Mouse (Mus musculus) ES-E14 (cell line): ENCODE measurements at regions not wholly inside any gene's neighbourhood (a gene's known extent, or its start where the extent isn't known, plus 50 kb on each side); places are given as distances from the start of the nearest gene placed in this dataset.

ENCODE experiments used
- DNase-seq: peaks from one replicate; pipeline ENCODE4 v3.0.0-alpha.2; 2013; ENCODE audit warnings: low read depth, low spot score
- H3K27ac ChIP-seq: 2 replicates; pipeline ENCODE4 v1.5.1; 2012; ENCODE audit warnings: low read depth, mild to moderate bottlenecking, low read length, moderate library complexity, mixed read lengths; ENCODE audit not compliant: poor library complexity, insufficient read depth, severe bottlenecking
- H3K36me3 ChIP-seq: 2 replicates; pipeline ENCODE4 v1.6.1; 2012; ENCODE audit warnings: mild to moderate bottlenecking, low read length, moderate library complexity, mixed read lengths; ENCODE audit not compliant: control insufficient read depth, poor library complexity, insufficient read depth, severe bottlenecking
- H3K4me1 ChIP-seq, 2 experiments: fragments of 150-350 bp in 1 of 2; sonication (generic) in 1 of 2; 2 replicates each; pipeline ENCODE4 v1.6.1; 2012; ENCODE audit warnings: low read length in 2 of 2, mild to moderate bottlenecking in 1 of 2, mixed read lengths in 1 of 2; ENCODE audit not compliant: control insufficient read depth in 2 of 2, insufficient read depth in 2 of 2, poor library complexity in 1 of 2
- H3K4me3 ChIP-seq, 2 experiments: fragments of 150-350 bp in 1 of 2; sonication (generic) in 1 of 2; 2 replicates each; pipeline ENCODE4 v1.5.1; 2012; ENCODE audit warnings: low read length in 2 of 2, low read depth in 1 of 2, mild to moderate bottlenecking in 1 of 2, mixed read lengths in 1 of 2; ENCODE audit not compliant: insufficient read depth in 1 of 2, poor library complexity in 1 of 2, severe bottlenecking in 1 of 2
- H3K9ac ChIP-seq: 2 replicates; pipeline ENCODE4 v1.6.1; 2012; ENCODE audit warnings: low read depth, mild to moderate bottlenecking, low read length, mixed read lengths; ENCODE audit not compliant: poor library complexity, insufficient read depth, severe bottlenecking
- H3K9me3 ChIP-seq: fragments of 150-350 bp; sonication (generic); 2 replicates; pipeline ENCODE4 v1.6.1; 2012; ENCODE audit warnings: low read depth, mild to moderate bottlenecking, low read length; ENCODE audit not compliant: control insufficient read depth, insufficient read depth
- CHD2 ChIP-seq: IDR thresholded peaks from 2 replicates; pipeline ENCODE4 v1.6.1; 2014; ENCODE audit warnings: mild to moderate bottlenecking, low read depth, low read length, inconsistent platforms
- HCFC1 ChIP-seq: IDR thresholded peaks from 2 replicates; pipeline ENCODE4 v1.6.1; 2012; ENCODE audit warnings: low read length, inconsistent platforms, borderline replicate concordance; ENCODE audit not compliant: insufficient read depth
- MAFK ChIP-seq: IDR thresholded peaks from 2 replicates; pipeline ENCODE4 v1.6.1; 2014; ENCODE audit warnings: mild to moderate bottlenecking, low read depth, low read length, inconsistent platforms; ENCODE audit not compliant: insufficient read depth
- ZC3H11A ChIP-seq: IDR thresholded peaks from 2 replicates; pipeline ENCODE4 v1.6.1; 2012; ENCODE audit warnings: low read depth, mild to moderate bottlenecking, inconsistent platforms, low read length, borderline replicate concordance
- ZNF384 ChIP-seq: IDR thresholded peaks from 2 replicates; pipeline ENCODE4 v1.6.1; 2012; ENCODE audit warnings: low read depth, low read length, inconsistent platforms
- in situ Hi-C, 2 experiments: fragments of 600-800 bp; cut with MboI; formaldehyde crosslinking; loops; one replicate each; pipeline ENCODE4 v1.15.1; 2025; ENCODE audit warnings: low sequenced_read_pairs in 2 of 2, inconsistent platforms in 1 of 2; ENCODE audit not compliant: unreplicated experiment in 2 of 2

- DNase-seq: no peak
- Histone ChIP-seq H3K36me3 (no peaks in the 10 kb centered on the region), H3K9ac (no peak overlapping the region), H3K9me3 (no peaks in the 10 kb centered on the region), H3K27ac (no peak overlapping the region), H3K4me1 (no peaks in the 10 kb centered on the region), H3K4me3 (no peak overlapping the region)
- TF ChIP-seq HCFC1: no peak
- TF ChIP-seq MAFK: no peak
- TF ChIP-seq ZNF384: no peak
- TF ChIP-seq ZC3H11A: no peak
- TF ChIP-seq CHD2: no peak
- in situ Hi-C loops: no loop called here
Measured at GRCm38 (mm10) chr1:55900033-55900432, 494.3 kb downstream of the Plcl1 start.

- Histone ChIP-seq H3K4me3 (no peak overlapping the region), H3K4me1 (no peaks in the 10 kb centered on the region), H3K27ac (no peak overlapping the region), H3K9ac (no peak overlapping the region), H3K9me3 (no peaks in the 10 kb centered on the region), H3K36me3 (no peaks in the 10 kb centered on the region)
- no peak for TF ChIP-seq ZC3H11A
- no peak for TF ChIP-seq HCFC1
- no peak for TF ChIP-seq MAFK
- no peak for TF ChIP-seq ZNF384
- no peak for DNase-seq
- in situ Hi-C loops: no loop called here
Measured at GRCm38 (mm10) chr1:55903177-55903576, 497.5 kb downstream of the Plcl1 start.

GRCm38 (mm10) chr1:55904571-55904970 is 498.9 kb downstream of the Plcl1 start:
- Histone ChIP-seq H3K4me3 (no peak overlapping the region), H3K36me3 (no peaks in the 10 kb centered on the region), H3K27ac (no peak overlapping the region), H3K9ac (no peak overlapping the region), H3K4me1 (no peaks in the 10 kb centered on the region), H3K9me3 (no peaks in the 10 kb centered on the region)
- TF ChIP-seq CHD2 (no peak), ZC3H11A (no peak), MAFK (no peak), HCFC1 (no peak), ZNF384 (no peak)
- no peak for DNase-seq
- in situ Hi-C loops: no loop called here

DNA sequence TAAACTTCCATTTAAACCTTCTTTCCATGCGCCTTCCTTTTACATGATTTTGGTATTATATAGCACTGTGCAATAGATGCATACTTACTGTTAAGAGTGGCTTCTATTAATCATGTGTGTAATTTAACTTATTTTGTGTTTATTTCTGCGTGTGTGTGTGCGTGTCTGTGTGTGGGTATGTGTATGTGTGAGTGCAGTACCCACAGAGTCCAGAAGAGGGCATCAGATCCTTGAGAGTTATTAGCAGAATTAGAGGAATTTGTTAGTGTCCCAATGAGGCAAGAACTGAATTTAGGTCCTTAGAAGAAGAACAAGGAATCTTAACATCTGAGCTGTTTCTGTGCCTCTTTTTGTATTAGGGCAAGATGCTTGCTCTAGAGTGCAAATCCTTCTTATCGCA is 499.5 kb downstream of the Plcl1 start:
- H3K4me1 ChIP-seq: no peaks in the 10 kb centered on the region
- H3K9me3 ChIP-seq: no peaks in the 10 kb centered on the region
- in situ Hi-C loops: no loop called here
- no peak overlapping the region for H3K4me3 ChIP-seq
- no peak overlapping the region for H3K9ac ChIP-seq
- no peak for TF ChIP-seq HCFC1
- TF ChIP-seq CHD2: no peak
- TF ChIP-seq MAFK: no peak
- TF ChIP-seq ZNF384: no peak
- no peak for TF ChIP-seq ZC3H11A
- no peak overlapping the region for H3K27ac ChIP-seq
- no peak for DNase-seq
- no peaks in the 10 kb centered on the region for H3K36me3 ChIP-seq

DNA sequence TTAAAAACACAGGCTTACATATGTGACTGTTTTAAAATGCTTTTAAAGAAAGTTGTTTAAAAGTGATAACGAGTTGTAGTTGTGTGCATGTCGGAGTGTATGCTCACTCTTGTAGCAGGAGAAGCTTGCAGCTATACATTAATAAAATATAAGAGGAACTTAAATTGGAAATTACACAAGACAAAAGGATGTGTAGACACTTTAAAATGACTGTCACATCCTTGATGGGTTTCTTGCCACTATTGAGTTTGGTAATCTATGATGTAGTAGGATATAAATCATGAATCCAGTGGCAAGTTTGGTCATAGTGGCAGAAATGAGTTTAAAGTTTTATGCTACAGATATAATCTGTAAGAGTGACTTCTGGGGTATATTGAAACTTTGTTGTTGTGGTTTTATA is 504.3 kb downstream of the Plcl1 start:
- in situ Hi-C loops: no loop called here
- H3K36me3 ChIP-seq: no peaks in the 10 kb centered on the region
- TF ChIP-seq ZNF384: no peak
- no peak for TF ChIP-seq CHD2
- no peak for TF ChIP-seq MAFK
- TF ChIP-seq HCFC1: no peak
- no peak for TF ChIP-seq ZC3H11A
- no peak for DNase-seq
- no peaks in the 10 kb centered on the region for H3K9me3 ChIP-seq
- no peak overlapping the region for H3K27ac ChIP-seq
- H3K9ac ChIP-seq: no peak overlapping the region
- H3K4me3 ChIP-seq: no peak overlapping the region
- H3K4me1 ChIP-seq: no peaks in the 10 kb centered on the region
